Mouse (Mus musculus) urinary bladder, postnatal 14 days (tissue): ENCODE results near the gene Gm9903.

Experiments
- DNase-seq: peaks from one replicate; pipeline ENCODE4 v3.0.0; 2021; ENCODE audit warnings: low spot score

Gene Gm9903

DNA sequence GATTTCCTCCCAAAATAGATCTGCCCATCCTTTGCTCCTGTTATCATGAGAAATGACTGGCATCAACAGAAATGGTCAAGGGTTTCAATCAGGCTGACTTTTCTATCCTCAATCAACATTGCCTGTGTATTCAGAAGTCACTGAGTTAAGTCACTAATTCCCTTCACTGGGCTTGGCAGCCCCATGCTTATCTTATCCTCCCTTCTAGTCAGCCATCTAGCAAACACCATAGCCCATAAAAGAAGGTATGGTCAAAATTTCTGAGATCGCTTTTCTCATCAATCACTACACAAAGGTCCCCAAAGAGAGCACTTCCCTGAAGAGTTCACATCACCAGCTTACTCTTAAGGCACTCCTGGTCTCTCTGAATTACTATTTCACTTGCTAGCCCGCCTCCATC is 21.3 kb downstream of the Gm9903 start:
- no peak for DNase-seq

DNA sequence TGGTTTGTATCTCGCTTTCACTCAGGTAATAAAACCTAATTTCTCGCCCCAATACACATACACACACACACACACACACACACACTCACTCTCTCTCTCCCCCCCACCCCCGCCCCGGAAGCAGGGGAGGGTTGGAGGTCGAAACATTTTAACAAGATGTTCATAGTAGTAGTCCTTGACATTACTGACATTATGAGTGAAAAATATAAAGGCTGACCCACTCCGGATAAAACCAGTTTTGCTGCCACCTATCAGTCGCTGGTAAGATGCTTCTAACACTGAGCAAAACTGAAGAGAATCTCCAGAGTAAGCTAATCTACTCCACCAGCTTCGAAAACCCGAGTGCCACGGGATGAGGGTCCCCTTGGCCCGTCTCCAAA is 21.8 kb downstream of the Gm9903 start:
- no peak for DNase-seq

DNA sequence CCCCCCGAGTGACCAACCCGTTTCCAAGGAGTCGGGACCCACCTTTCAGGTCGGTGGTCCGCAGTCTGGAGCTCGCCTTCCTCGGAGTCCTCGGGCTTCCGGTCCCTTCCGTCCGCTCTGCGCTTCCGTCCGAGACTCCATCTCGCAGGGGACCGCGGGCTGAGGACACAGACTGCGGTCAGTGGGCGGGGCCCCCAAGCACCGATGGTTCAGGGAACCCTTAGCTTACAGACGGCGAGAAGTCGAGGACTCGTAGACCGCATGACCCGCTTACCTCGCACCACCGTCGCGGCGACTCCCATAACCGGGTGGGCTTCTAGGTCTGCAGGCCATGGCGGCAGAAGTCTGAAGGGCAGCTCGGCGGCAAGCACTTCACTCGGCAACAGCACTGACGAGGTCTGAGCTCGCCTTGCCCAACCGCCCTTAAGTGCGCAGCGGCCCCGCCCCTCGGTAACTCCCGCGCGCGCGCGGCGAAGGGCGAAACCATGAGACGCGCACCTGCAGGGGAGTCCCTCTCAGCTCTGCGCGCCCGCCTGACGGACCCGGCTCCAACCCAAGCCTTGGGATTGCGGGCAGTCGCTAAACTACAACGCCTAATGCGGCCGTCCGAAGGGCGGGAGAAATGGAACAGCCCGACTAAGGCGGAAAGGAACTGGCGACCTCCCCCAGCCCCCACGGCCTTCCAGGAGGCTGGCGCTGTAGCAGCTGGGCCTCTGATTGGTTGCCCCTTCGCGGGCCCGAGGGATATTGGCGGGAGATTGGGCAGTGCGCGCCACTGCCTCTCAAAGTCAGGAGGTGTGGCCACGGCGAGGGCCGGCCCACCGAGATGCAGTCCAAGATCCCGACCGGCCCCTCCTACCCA is 22.4 kb downstream of the Gm9903 start, which contains the start of gene Slbp:
Slbp (minus strand) TSS at position 654 of the 862 bp plus-strand sequence.
- DNase-seq = peak; percentile 96

DNA sequence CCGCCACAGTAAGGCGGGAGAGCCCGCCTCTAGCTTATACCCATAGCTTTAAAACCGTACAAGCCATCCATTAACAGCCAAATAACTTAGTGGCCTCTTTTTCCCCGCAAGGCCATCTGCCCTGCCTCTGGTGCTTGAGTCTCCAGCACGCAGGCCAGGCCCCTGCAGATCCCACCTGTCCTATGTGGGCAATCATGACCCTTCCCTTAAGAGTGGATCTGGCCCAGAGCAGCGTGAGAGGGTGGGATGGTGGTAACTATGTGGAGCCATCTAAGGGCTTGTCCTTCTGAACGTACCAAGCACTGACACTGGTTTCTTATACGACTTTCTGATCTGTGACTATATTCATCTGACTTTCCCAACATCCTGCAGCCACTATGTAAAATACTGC is 23.1 kb downstream of the Gm9903 start:
- DNase-seq = no peak

DNA sequence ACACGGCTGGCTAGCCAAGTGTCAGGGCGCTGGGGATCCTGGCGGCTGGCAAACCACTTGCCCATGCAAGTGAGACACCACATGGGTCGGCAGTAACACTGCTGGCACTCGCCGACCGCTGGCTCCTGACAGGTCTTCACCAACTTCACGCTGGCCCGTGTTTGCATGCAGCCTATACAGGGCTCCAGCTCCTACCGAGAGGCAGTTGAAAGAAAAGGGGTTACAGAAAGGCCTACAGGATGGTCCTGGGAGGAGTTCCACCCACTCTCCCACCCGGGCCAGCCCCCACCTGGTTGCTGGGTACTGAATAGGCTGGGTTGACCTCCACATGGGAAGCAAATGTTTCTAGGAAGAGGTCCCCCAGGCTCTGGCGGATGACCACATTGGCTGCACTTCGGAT is 24.7 kb downstream of the Gm9903 start:
- DNase-seq = no peak

DNA sequence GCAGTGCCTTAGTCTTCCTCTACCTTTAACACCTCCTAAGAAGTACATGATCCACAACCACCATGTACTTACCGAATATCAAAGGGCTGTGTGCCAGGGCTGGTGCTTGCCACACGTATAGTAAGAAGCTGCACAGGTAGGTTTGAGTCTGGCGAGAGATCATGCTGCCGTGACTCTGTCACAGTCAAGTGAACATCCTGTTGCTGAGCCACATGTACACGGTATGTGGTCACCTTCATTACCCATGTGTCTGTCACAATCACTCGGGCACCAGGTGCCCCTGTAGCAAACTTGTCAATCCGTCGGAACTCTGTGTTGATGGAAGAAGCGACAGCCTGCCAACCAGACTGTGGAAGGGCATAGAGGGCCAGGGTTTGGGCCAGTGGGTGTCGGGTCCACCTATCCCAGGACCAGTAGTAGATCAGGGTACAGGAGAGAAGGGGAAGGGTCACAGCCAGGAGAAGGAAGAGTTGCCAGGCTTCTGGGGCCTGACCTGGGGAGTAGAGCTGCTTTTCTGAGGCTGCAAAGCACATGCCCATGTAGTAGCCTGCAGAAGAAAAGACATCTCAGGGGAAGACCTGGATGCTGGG is 25.6 kb downstream of the Gm9903 start:
- DNase-seq = no peak

DNA sequence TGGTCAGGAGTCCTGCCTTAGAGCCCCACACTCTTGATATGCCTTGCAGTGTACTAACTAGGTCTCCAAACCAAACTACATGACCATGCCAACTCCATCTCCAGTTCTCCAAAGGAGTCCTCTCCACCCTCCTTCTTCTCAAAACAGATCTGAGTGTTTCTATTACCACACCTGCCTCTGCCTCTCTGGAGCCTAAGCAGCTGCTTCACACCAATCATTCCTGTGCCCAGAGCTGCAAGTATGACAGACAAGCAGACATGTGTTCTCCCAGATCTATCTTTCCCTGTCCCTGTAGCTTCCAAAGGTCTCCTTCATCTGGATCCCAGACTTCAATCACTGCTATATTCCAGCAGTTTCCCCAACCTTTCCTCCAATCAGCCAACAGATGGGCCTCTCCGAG is 27.0 kb downstream of the Gm9903 start:
- no peak for DNase-seq

DNA sequence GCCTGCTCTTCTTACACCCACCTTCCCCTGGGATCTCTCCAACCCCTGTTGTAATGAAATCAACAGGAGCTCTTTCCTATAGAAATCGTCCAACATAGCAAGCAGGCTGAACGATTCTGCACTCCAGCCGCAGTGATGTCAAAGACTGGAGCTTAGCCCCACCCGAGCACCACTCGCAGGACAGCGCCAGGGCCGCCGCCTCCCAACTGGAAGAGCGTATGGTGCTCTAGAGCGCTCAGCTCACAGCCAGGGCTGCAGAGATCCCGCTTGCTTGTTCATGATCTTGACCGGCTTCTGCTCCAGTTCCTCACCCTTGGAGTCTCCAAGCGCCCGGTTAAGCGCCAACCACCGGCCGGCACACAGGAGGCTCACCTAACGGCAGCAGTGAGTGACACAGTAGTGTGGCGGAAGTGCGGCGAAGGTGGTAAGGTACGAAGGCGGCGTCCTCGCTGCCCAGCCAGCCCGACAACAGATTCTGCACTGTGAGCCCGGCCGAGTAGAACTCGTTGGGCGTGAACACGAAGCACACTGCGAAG is 27.6 kb downstream of the Gm9903 start:
- DNase-seq = no peak

DNA sequence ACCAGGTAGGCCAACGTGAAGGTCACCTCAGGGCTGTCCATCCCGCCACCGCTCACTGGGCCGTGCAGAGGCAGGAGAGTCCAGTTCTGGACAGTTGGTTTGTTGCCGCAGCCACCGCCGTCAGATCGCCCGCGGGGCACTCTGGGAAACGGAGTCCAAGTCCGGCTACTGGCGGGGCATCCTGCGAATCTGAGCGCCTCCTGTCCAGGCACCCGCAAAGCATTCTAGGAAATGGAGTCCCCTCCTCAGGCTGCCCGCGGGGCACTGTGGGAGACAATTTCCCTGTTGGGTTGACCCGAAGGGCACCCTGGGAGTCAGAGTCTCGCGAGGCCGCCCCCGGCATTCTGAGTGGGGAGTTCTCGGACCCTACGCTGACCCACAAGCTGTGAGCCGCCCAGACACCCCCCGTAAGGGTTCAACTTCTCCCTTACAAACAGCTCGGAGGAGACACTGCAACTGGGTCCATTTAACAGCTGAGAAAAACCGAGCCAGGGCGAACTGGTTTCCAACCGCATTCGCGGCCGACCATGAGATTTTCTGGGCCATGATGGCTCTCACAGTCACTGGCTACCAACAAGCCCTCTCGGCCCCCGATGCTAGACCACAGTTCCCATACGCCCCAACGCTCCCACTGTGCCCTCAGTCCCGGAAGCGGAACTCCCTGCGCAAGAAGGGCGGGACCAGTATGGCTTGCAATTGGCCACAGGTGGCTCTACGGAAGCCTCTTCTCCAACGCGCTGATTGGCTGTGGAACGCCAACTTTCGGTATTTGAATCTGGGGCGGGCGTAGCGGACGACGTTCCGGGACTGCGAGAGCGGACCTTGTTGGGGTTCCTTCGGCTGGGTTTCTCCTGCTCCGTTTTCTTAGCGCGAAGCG is 28.3 kb downstream of the Gm9903 start, which contains the start of the genes Tacc3 and Tmem129:
Tacc3 (plus strand) TSS at position 342 of the 877 bp plus-strand sequence.
Tmem129 (minus strand) TSS at position 630 of the 877 bp plus-strand sequence.
- peak; percentile 98 for DNase-seq

DNA sequence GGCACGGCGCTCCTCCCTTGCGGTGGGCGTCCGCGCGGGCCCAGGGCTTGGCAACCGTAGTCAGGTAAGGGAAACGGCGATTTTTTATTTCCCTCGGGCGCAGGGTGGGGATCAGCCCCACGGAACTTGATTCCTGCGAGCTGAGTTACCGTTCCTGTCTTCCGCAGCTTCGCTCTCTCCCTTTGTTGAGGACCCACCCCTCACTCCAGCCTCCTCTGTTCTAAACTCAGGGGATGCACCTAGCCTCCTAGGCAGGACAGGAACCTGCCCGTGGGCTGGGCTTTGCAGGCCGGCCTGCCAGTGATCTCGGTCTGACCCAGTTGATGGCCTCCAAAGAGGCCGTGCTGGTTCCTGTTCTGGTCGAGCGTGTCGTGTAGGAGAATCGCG is 28.9 kb downstream of the Gm9903 start:
- no peak for DNase-seq

DNA sequence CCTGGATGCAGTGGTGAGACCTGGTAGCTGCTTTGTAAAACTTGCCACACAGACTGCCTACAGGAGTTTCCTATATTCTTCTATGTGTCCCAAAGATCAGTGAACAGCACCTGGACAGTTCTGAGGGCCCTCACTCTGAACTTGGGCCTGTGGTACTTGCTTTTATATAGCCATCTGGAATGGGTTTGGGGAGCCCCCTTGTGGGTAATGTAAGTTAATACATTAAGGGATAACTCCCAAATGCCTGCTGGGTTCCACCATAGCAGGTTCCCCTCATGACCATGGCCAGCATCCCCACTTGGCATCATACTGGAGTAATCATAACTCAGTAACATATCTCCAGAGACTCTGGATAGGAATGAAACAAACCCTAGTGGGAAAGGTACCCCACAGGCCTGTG is 38.5 kb downstream of the Gm9903 start:
- no peak for DNase-seq

DNA sequence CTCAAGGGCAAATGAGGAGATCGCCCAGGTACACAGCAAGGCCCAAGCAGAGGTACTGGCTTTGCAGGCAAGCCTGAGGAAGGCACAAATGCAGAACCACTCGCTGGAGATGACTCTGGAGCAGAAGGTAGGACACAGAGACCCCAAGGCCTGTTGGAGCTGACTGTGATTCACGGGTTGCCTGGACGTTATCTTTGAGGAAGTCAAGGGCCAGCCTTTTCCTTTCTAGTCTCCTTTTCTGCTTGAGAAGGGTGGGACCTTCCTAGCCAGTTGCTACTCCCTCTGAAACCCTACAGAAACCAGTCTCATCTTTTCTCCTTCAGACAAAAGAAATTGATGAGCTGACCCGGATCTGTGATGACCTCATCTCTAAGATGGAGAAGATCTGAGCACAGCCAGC is 41.9 kb downstream of the Gm9903 start:
- no peak for DNase-seq

DNA sequence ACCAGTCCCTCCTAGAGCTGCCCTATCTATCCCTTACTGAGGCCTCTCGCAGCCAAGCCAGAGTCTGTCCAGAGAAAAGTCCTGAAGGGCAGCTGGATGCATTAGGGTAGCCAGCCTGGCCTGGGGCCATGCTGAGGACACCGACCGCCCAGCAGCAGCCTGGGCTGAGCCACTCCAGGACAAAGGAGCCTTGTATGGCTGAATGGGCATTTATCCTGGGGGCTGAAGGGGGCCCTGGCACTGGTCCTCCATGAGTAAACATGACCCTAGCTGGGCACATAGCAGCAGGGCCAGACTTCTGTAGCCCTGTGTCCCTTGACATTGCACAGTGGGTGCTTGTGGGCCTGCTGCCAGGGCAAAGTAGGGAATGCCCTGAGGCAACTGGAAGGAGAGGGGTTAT is 44.7 kb downstream of the Gm9903 start:
- no peak for DNase-seq

DNA sequence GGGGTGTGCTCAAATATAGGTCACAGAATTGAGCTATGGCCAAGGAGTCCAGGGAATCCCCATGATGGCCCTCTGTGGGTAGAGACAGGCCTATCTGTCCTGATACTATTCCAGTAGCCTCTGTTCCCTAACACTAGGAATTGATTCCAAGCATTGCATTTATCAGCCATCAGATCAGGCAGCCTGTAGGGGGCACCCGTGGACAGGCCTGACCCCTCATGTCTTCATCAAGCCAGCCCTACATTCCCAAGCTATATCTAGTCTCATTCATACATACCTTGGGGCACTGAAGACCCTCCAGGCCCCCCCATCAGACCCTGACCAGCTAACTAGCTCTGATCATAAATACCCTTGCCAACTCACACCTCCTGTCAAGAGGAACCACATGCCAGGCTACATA is 46.2 kb downstream of the Gm9903 start:
- DNase-seq = peak; percentile 69

DNA sequence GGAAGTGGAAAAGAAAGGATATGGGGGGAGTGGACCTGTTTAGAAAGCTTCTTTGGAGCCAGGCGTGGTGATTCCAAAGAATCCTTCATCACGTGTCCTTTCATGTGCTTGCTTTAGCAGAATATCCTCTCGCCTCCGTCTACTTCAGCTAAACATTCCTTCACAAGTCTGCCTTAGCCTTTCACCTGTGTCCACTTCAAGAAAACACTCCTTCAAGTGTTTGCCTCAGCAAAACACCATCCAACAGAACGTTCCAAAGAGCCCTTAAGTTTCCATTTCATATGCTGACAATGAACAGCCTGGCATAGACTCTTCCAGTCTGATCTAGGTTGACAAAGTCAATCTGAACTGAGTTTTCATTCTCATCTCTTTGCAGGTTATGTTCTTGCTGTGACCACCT is 48.5 kb downstream of the Gm9903 start:
- no peak for DNase-seq

DNA sequence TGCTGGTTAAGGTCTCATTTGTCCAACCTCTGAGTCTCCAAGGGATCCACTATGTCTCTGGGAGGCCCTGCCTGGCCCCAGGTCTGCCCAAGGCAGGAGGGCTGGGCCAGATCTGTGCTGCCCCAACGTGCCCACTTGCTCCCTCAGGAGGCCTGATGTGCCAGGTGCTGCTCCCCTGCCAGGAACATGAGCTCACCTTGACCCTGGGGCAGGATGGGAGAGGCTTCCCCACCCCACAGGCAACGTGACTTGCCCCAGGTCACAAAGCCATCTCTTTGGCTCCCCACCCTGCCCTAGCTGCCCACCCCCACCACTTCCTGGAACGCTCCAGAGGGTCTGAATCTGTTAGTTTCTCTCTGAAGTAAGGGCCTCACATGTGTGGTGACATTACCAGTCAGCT is 51.3 kb downstream of the Gm9903 start:
- DNase-seq = no peak
